Mouse (Mus musculus) cerebellum, adult 2 months (tissue): ENCODE data around the gene Lonp1.

Experiments used
- CTCF ChIP-seq: fragments of 200-500 bp; IDR thresholded peaks from 2 replicates; pipeline ENCODE4 v1.5.1; 2011; ENCODE audit warnings: low read depth, mild to moderate bottlenecking, control low read depth, low read length, moderate library complexity, borderline replicate concordance; ENCODE audit not compliant: insufficient read depth
- POLR2A ChIP-seq: fragments of 200-500 bp; IDR thresholded peaks from 2 replicates; pipeline ENCODE4 v1.6.1; 2011; ENCODE audit warnings: low read length, control low read depth, borderline replicate concordance; ENCODE audit not compliant: insufficient read depth

DNA sequence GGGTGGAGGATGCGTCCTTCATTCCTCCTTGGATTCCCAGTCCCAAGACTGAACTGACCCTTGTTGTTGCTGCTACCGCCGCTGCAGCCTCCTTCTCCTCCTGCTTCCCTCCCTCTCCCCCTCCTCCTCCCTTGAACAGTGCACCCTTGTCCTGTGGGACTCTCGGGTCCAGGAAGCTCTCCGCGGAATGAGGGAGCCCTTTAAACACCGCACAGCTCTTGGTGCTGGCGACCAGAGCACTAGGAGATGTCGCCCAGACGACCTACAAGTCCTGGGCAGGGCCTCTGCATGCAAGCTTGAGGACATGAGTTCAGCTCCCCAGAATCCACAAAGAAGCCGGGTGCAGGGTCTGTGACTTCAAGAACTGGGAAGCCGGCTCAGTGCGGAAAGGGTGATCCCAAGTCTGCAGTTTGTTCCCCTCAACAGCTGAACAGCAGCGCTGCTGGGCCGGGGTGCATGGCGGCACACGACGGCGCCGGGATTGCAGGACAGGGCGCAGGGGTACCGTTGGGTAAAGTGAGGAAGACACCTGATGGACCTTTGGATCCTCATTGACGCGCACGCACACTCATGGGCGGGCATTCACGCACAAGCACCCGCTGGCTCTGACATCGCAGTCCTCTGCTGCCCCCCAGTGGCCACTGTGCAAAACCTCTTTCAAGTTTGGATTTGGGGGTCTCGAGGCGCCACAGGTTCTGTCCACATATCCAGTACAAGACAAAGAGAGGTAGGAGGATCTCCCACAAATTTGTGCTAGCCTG lies 41.9 kb upstream of the Lonp1 start:
- TF ChIP-seq CTCF (peak; percentile 88), POLR2A (0 out of 2 replicates have a peak, but pooled peaks have one; percentile 16)
